Mouse (Mus musculus) liver, embryonic 15.5 days (tissue): ENCODE measurements around the gene Mical3. TPM values are rescaled to one million over a fixed set of nuclear protein-coding genes. Genes with fewer than 3 reads are reported as not detected.
A peak's percentile ranks its signal among the peaks of the same experiment; 100 is the strongest.

Source experiments
- ATAC-seq: fragments of 200-750 bp; cut with Nextera tagmentation; 2 replicates; pipeline ENCODE4 v1.8.0; 2017; ENCODE audit warnings: moderate number of reproducible peaks, mild to moderate bottlenecking, moderate library complexity; ENCODE audit not compliant: insufficient read depth
- H3K27ac ChIP-seq: fragments of 300-500 bp; sonication (generic); replicated peaks from 2 replicates; pipeline ENCODE4 v1.5.1; 2015; ENCODE audit warnings: mild to moderate bottlenecking, inconsistent platforms
- H3K27me3 ChIP-seq: fragments of 300-500 bp; sonication (generic); 2 replicates; pipeline ENCODE4 v1.6.1; 2015; ENCODE audit warnings: mild to moderate bottlenecking, inconsistent platforms
- H3K36me3 ChIP-seq: fragments of 300-500 bp; sonication (generic); replicated peaks from 2 replicates; pipeline ENCODE4 v1.6.1; 2015; ENCODE audit warnings: moderate library complexity, mild to moderate bottlenecking, inconsistent platforms
- H3K4me1 ChIP-seq: fragments of 300-500 bp; sonication (generic); replicated peaks from 2 replicates; pipeline ENCODE4 v1.6.1; 2015; ENCODE audit warnings: inconsistent platforms
- H3K4me2 ChIP-seq: fragments of 300-500 bp; sonication (generic); 2 replicates; pipeline ENCODE4 v1.6.1; 2015; ENCODE audit warnings: moderate library complexity, mild to moderate bottlenecking, inconsistent platforms
- H3K4me3 ChIP-seq: fragments of 300-500 bp; sonication (generic); replicated peaks from 2 replicates; pipeline ENCODE4 v1.5.1; 2015; ENCODE audit warnings: mild to moderate bottlenecking, inconsistent platforms
- H3K9ac ChIP-seq: fragments of 300-500 bp; sonication (generic); 2 replicates; pipeline ENCODE4 v1.6.1; 2015; ENCODE audit warnings: moderate library complexity, mild to moderate bottlenecking, inconsistent platforms
- H3K9me3 ChIP-seq: fragments of 300-500 bp; sonication (generic); replicated peaks from 2 replicates; pipeline ENCODE4 v1.6.1; 2016; ENCODE audit warnings: inconsistent platforms
- WGBS: fragments of 180-500 bp; shearing (Covaris S2); methylation state at CpG from one replicate; pipeline ENCODE4 v1.1.7; 2015; ENCODE audit warnings: mixed read lengths; ENCODE audit not compliant: insufficient replicate concordance; 5-methylcytosine and 5-hydroxymethylcytosine counted together
- polyA plus RNA-seq: library from polyadenylated mRNA; unstranded; fragments of >200 nt; fragmentation: Nextera tagmentation; extraction: Ambion mirVana; gene quantifications from 2 replicates; pipeline ENCODE4 v1.2.1, GENCODE M21; 2015

Mical3 gene
- polyA plus RNA-seq, 1 experiment from 2014 or later, result 8.7 TPM

GRCm38 (mm10) chr6:121111448-121112055, 19.2 kb downstream of the Mical3 start:
- H3K27ac ChIP-seq, result peak overlapping the region; percentile 95
- H3K4me1 ChIP-seq, result peaks cover 65% of the 10 kb centered on the region
- peak overlapping the region; percentile 73 for H3K4me2 ChIP-seq
- 18% methylated on average over 10 of the region's 10 CpGs for WGBS
- peaks cover 12% of the 10 kb centered on the region for H3K36me3 ChIP-seq
- H3K9me3 ChIP-seq, result no peaks in the 10 kb centered on the region
- ATAC-seq, result peak; percentile 64
- H3K27me3 ChIP-seq, result no peaks in the 10 kb centered on the region
- H3K9ac ChIP-seq, result peak overlapping the region; percentile 45
- peak overlapping the region; percentile 31 for H3K4me3 ChIP-seq

- H3K4me2 ChIP-seq, result peak overlapping the region; percentile 73
- peaks cover 24% of the 10 kb centered on the region for H3K36me3 ChIP-seq
- no peaks in the 10 kb centered on the region for H3K27me3 ChIP-seq
- peak overlapping the region; percentile 99 for H3K9ac ChIP-seq
- peaks cover 77% of the 10 kb centered on the region for H3K4me1 ChIP-seq
- H3K27ac ChIP-seq, result peak overlapping the region; percentile 95
- under 1% methylated on average over 42 of the region's 42 CpGs for WGBS
- H3K4me3 ChIP-seq, result peak overlapping the region; percentile 99
- peak; percentile 93 for ATAC-seq
- H3K9me3 ChIP-seq, result no peaks in the 10 kb centered on the region
Observed at GRCm38 (mm10) chr6:121109998-121110603, 20.7 kb downstream of the Mical3 start.

GRCm38 (mm10) chr6:121109181-121109981, 21.4 kb downstream of the Mical3 start:
- Histone ChIP-seq H3K9ac (peak overlapping the region; percentile 99), H3K4me2 (peak overlapping the region; percentile 73), H3K9me3 (no peaks in the 10 kb centered on the region), H3K4me1 (peaks cover 85% of the 10 kb centered on the region), H3K36me3 (peaks cover 32% of the 10 kb centered on the region), H3K27me3 (no peaks in the 10 kb centered on the region), H3K4me3 (peak overlapping the region; percentile 99), H3K27ac (peak overlapping the region; percentile 95)
- WGBS, result under 1% methylated on average over 46 of the region's 52 CpGs
- ATAC-seq, result peak; percentile 4

- peak overlapping the region; percentile 73 for H3K4me2 ChIP-seq
- no peak for ATAC-seq
- H3K9me3 ChIP-seq, result no peaks in the 10 kb centered on the region
- no peaks in the 10 kb centered on the region for H3K27me3 ChIP-seq
- H3K27ac ChIP-seq, result no peak overlapping the region
- peaks cover 45% of the 10 kb centered on the region for H3K36me3 ChIP-seq
- peak overlapping the region; percentile 99 for H3K4me3 ChIP-seq
- 38% methylated on average over 1 of the region's 1 CpGs for WGBS
- 0 out of 2 replicates have a peak overlapping the region, but pooled peaks have one; percentile 99 for H3K9ac ChIP-seq
- peaks cover 92% of the 10 kb centered on the region for H3K4me1 ChIP-seq
Observed at GRCm38 (mm10) chr6:121108075-121108474, 22.7 kb downstream of the Mical3 start.

GRCm38 (mm10) chr6:121106711-121107405, 23.9 kb downstream of the Mical3 start:
- H3K4me3 ChIP-seq, result no peak overlapping the region
- no peak for ATAC-seq
- peaks cover 57% of the 10 kb centered on the region for H3K36me3 ChIP-seq
- no peaks in the 10 kb centered on the region for H3K9me3 ChIP-seq
- no peaks in the 10 kb centered on the region for H3K27me3 ChIP-seq
- no peak overlapping the region for H3K9ac ChIP-seq
- no peak overlapping the region for H3K4me2 ChIP-seq
- H3K27ac ChIP-seq, result peak overlapping the region; percentile 15; the same call in 1 of the 2 replicates
- 83% methylated on average over 16 of the region's 16 CpGs for WGBS
- H3K4me1 ChIP-seq, result peaks cover 92% of the 10 kb centered on the region

GRCm38 (mm10) chr6:121105726-121106125, 25.1 kb downstream of the Mical3 start:
- Histone ChIP-seq H3K27ac (no peak overlapping the region; the same call in 1 of the 2 replicates), H3K36me3 (peaks cover 57% of the 10 kb centered on the region), H3K4me3 (no peak overlapping the region), H3K27me3 (no peaks in the 10 kb centered on the region), H3K4me2 (no peak overlapping the region), H3K9ac (no peak overlapping the region), H3K9me3 (no peaks in the 10 kb centered on the region), H3K4me1 (peaks cover 92% of the 10 kb centered on the region)
- ATAC-seq, result no peak
- WGBS, result 61% methylated on average over 4 of the region's 4 CpGs

- Histone ChIP-seq H3K36me3 (peaks cover 67% of the 10 kb centered on the region), H3K9me3 (no peaks in the 10 kb centered on the region), H3K27ac (0 out of 2 replicates have a peak overlapping the region, but pooled peaks have one; percentile 8), H3K27me3 (no peaks in the 10 kb centered on the region), H3K4me2 (no peak overlapping the region), H3K4me1 (peaks cover 100% of the 10 kb centered on the region), H3K4me3 (no peak overlapping the region), H3K9ac (no peak overlapping the region)
- no peak for ATAC-seq
- WGBS, result 83% methylated on average over 14 of the region's 14 CpGs
Observed at GRCm38 (mm10) chr6:121103406-121104171, 27.2 kb downstream of the Mical3 start.

- ATAC-seq, result no peak
- H3K4me3 ChIP-seq, result no peak overlapping the region
- no peaks in the 10 kb centered on the region for H3K27me3 ChIP-seq
- no peaks in the 10 kb centered on the region for H3K9me3 ChIP-seq
- peaks cover 67% of the 10 kb centered on the region for H3K36me3 ChIP-seq
- WGBS, result 75% methylated on average over 10 of the region's 10 CpGs
- H3K4me1 ChIP-seq, result peaks cover 100% of the 10 kb centered on the region
- no peak overlapping the region for H3K9ac ChIP-seq
- 0 out of 2 replicates have a peak overlapping the region, but pooled peaks have one; percentile 8 for H3K27ac ChIP-seq
- no peak overlapping the region for H3K4me2 ChIP-seq
Observed at GRCm38 (mm10) chr6:121102941-121103340, 27.9 kb downstream of the Mical3 start.

GRCm38 (mm10) chr6:121102084-121102483, 28.7 kb downstream of the Mical3 start:
- 70% methylated on average over 2 of the region's 2 CpGs for WGBS
- Histone ChIP-seq H3K9me3 (no peaks in the 10 kb centered on the region), H3K27ac (peak overlapping the region; percentile 70; the same call in 1 of the 2 replicates)

GRCm38 (mm10) chr6:121101201-121101600, 29.6 kb downstream of the Mical3 start:
- H3K4me3 ChIP-seq, result no peak overlapping the region
- H3K9me3 ChIP-seq, result no peaks in the 10 kb centered on the region
- peaks cover 51% of the 10 kb centered on the region for H3K36me3 ChIP-seq
- H3K4me2 ChIP-seq, result peak overlapping the region; percentile 23; the same call in 1 of the 2 replicates
- peaks cover 100% of the 10 kb centered on the region for H3K4me1 ChIP-seq
- WGBS, result 30% methylated on average over 5 of the region's 5 CpGs
- ATAC-seq, result peak; percentile 53
- peak overlapping the region; percentile 40; the same call in 1 of the 2 replicates for H3K9ac ChIP-seq
- no peaks in the 10 kb centered on the region for H3K27me3 ChIP-seq
- H3K27ac ChIP-seq, result peak overlapping the region; percentile 70

More at GRCm38 (mm10) chr6:121102084-121102483, 28.7 kb downstream of the Mical3 start:
- Histone ChIP-seq H3K4me2 (no peak overlapping the region), H3K4me1 (peaks cover 100% of the 10 kb centered on the region), H3K36me3 (peaks cover 60% of the 10 kb centered on the region), H3K9ac (no peak overlapping the region; the same call in 1 of the 2 replicates), H3K4me3 (no peak overlapping the region), H3K27me3 (no peaks in the 10 kb centered on the region)
- no peak for ATAC-seq
